In genomic region chr13:55443799-55444285, GRCm38 (mm10) we compare ENCODE assay signal across 8 mouse cellular contexts. TPM values are rescaled to one million over a fixed set of nuclear protein-coding genes. Genes with fewer than 3 reads are reported as not detected.
DNase-seq lines count a peak whose midpoint lies in the region; ATAC-seq and TF ChIP-seq lines count a peak whose summit lies in the region.

No protein-coding gene starts in this region.

- DNase-seq in heart, postnatal 25 days (ENCODE audit: low spot score): no peak
- no peak for DNase-seq in forebrain, postnatal 0 days
- DNase-seq in urinary bladder, postnatal 10 days (ENCODE audit: low spot score): no peak
- DNase-seq in adrenal gland, adult 2 months: no peak
- no peak for DNase-seq in layer of hippocampus, postnatal 25 days (ENCODE audit: extremely low spot score in 1 of 2, low spot score in 1 of 2)

- no peaks in the 10 kb centered on the region for H3K27me3 ChIP-seq in heart, embryonic 11.5 days (ENCODE audit: control insufficient read depth, insufficient read depth, low read length)
- H3K27me3 ChIP-seq in forebrain, postnatal 0 days (ENCODE audit: insufficient read depth, low read length): no peaks in the 10 kb centered on the region

- WGBS in heart, embryonic 11.5 days (ENCODE audit: insufficient replicate concordance): 41% methylated on average over 9 of the region's 9 CpGs
- WGBS in forebrain, postnatal 0 days: 38% methylated on average over 9 of the region's 9 CpGs
- WGBS in macrophage (ENCODE audit: missing documents): 28% methylated on average over 9 of the region's 9 CpGs

- no peak for ATAC-seq in heart, embryonic 11.5 days (replicated peaks; ENCODE audit: insufficient number of reproducible peaks, low FRiP score, low TSS enrichment)
- ATAC-seq in CD4-positive, CD25-positive, alpha-beta regulatory T cell, adult 4 months: peak; percentile 40
- ATAC-seq in forebrain, postnatal 0 days: no peak

- peaks cover 29% of the 10 kb centered on the region; the same call in 1 of the 2 replicates for H3K79me2 ChIP-seq in macrophage (ENCODE audit: inconsistent target)

- peaks cover 16% of the 10 kb centered on the region for H3K4me1 ChIP-seq in heart, embryonic 11.5 days (ENCODE audit: control insufficient read depth, insufficient read depth, low read length)
- no peaks in the 10 kb centered on the region; the same call in 1 of the 2 replicates for H3K4me1 ChIP-seq in forebrain, postnatal 0 days (ENCODE audit: insufficient read depth)

- H3K27ac ChIP-seq in heart, embryonic 11.5 days (ENCODE audit: low read depth, low read length): peak overlapping the region; percentile 96
- peak overlapping the region; percentile 93; the same call in 1 of the 2 replicates for H3K27ac ChIP-seq in forebrain, postnatal 0 days (ENCODE audit: low read depth, low read length)
- H3K27ac ChIP-seq in macrophage: peak overlapping the region; percentile 75

- intact Hi-C loops in heart, postnatal 25 days (cut with DNase I): no loop called here

- H3K36me3 ChIP-seq in heart, embryonic 11.5 days (ENCODE audit: control insufficient read depth, insufficient read depth, low read length): no peaks in the 10 kb centered on the region
- no peaks in the 10 kb centered on the region for H3K36me3 ChIP-seq in forebrain, postnatal 0 days (ENCODE audit: insufficient read depth)
- H3K36me3 ChIP-seq in macrophage (ENCODE audit: inconsistent target): no peaks in the 10 kb centered on the region

- peak overlapping the region; percentile 75 for H3K4me2 ChIP-seq in heart, embryonic 11.5 days
- H3K4me2 ChIP-seq in forebrain, postnatal 0 days (ENCODE audit: low read depth): peak overlapping the region; percentile 58

- H3K9me3 ChIP-seq in heart, embryonic 11.5 days (replicated peaks; ENCODE audit: control insufficient read depth, low read length): no peaks in the 10 kb centered on the region
- H3K9me3 ChIP-seq in forebrain, postnatal 0 days (ENCODE audit: low read length): no peaks in the 10 kb centered on the region

- peak overlapping the region; percentile 89 for H3K4me3 ChIP-seq in heart, embryonic 11.5 days (ENCODE audit: low read depth, low read length)
- H3K4me3 ChIP-seq in forebrain, postnatal 0 days (ENCODE audit: low read depth, low read length): peak overlapping the region; percentile 86
- peak overlapping the region; percentile 52 for H3K4me3 ChIP-seq in macrophage (ENCODE audit: inconsistent target)

- TF ChIP-seq CTCF in forebrain, postnatal 0 days (IDR thresholded peaks at IDR 0.05; ENCODE audit: low read depth): no peak

- peak overlapping the region; percentile 76 for H3K9ac ChIP-seq in heart, embryonic 11.5 days (ENCODE audit: low read depth, low read length)
- peak overlapping the region; percentile 60 for H3K9ac ChIP-seq in forebrain, postnatal 0 days

RNA-seq across cellular contexts. Expression of gene Grk6, which starts 1.0 kb away (rescaled TPM):
- polyA plus RNA-seq in heart, embryonic 11.5 days (2014; fragmentation: Nextera tagmentation; extraction: Ambion mirVana): 24.3 and 26.9 TPM in 2 replicates
- 10 to 100 TPM; 17.5 to 18.6 TPM for total RNA-seq in heart, postnatal 25 days (2021)
- 10 to 100 TPM; 26.4 to 36.7 TPM for polyA plus RNA-seq in CD4-positive, CD25-positive, alpha-beta regulatory T cell, adult 4 months (2017; shearing (Covaris generic))
- total RNA-seq in forebrain, postnatal 0 days (2014; rRNA removed): 79.5 and 88.2 TPM in 2 replicates
- polyA plus RNA-seq in forebrain, postnatal 0 days (2015; fragmentation: Nextera tagmentation; extraction: Ambion mirVana): 38.5 and 40.8 TPM in 2 replicates
- total RNA-seq in macrophage (2018; cell fraction: chromatin; rRNA removed): 10 to 100 TPM in 23 of 26 experiments, 1 to 10 TPM in 3; 5.8 to 57.7 (median 29.4) TPM
- total RNA-seq in macrophage (2018; cell fraction: cytosol; rRNA removed): 10 to 100 TPM in 17 of 26 experiments, 1 to 10 TPM in 9; 7.4 to 17.8 (median 11.8) TPM
- total RNA-seq in macrophage (2018; cell fraction: nucleus; rRNA removed): 10 to 100 TPM in 18 of 26 experiments, 1 to 10 TPM in 8; 5.2 to 32.5 (median 15.9) TPM
- 8.4 to 12.3 TPM (median 10.1 TPM) in 3 replicates for polyA plus RNA-seq in macrophage (2018)
- total RNA-seq in adrenal gland, adult 2 months (2021): 10 to 100 TPM; 28.4 to 36.5 TPM
- polyA plus RNA-seq in adrenal gland, adult 2 months (2012; rRNA removed): 48.5 and 70.5 TPM in 2 replicates
- 10 to 100 TPM; 66.7 to 74.7 TPM for total RNA-seq in layer of hippocampus, postnatal 25 days (2021)

RNA-seq across cellular contexts. Expression of gene F12, which starts 17.2 kb away (rescaled TPM):
- polyA plus RNA-seq in heart, embryonic 11.5 days (2014; fragmentation: Nextera tagmentation; extraction: Ambion mirVana): 0.42 and 1.5 TPM in 2 replicates
- total RNA-seq in heart, postnatal 25 days (2021): not detected
- polyA plus RNA-seq in CD4-positive, CD25-positive, alpha-beta regulatory T cell, adult 4 months (2017; shearing (Covaris generic)): not detected
- 0.15 TPM in 1 of 2 replicates, not detected in the other for total RNA-seq in forebrain, postnatal 0 days (2014; rRNA removed)
- polyA plus RNA-seq in forebrain, postnatal 0 days (2015; fragmentation: Nextera tagmentation; extraction: Ambion mirVana): 0.45 and 0.51 TPM in 2 replicates
- not detected for total RNA-seq in macrophage (2018; cell fraction: chromatin; rRNA removed)
- not detected for total RNA-seq in macrophage (2018; cell fraction: cytosol; rRNA removed)
- not detected for total RNA-seq in macrophage (2018; cell fraction: nucleus; rRNA removed)
- polyA plus RNA-seq in macrophage (2018): not detected in 3 replicates
- total RNA-seq in adrenal gland, adult 2 months (2021): 1 to 10 TPM in 1 of 2 experiments, not detected in 1; 1.5 TPM
- polyA plus RNA-seq in adrenal gland, adult 2 months (2012; rRNA removed): 0.10 and 0.34 TPM in 2 replicates
- total RNA-seq in layer of hippocampus, postnatal 25 days (2021): under 1 TPM; 0.35 to 0.47 TPM

RNA-seq across cellular contexts. Expression of gene Prr7, which starts 20.2 kb away (rescaled TPM):
- polyA plus RNA-seq in heart, embryonic 11.5 days (2014; fragmentation: Nextera tagmentation; extraction: Ambion mirVana): 0.21 and 0.34 TPM in 2 replicates
- 1 to 10 TPM in 1 of 2 experiments, under 1 TPM in 1; 0.56 to 1.2 TPM for total RNA-seq in heart, postnatal 25 days (2021)
- not detected for polyA plus RNA-seq in CD4-positive, CD25-positive, alpha-beta regulatory T cell, adult 4 months (2017; shearing (Covaris generic))
- 108 and 118 TPM in 2 replicates for total RNA-seq in forebrain, postnatal 0 days (2014; rRNA removed)
- 7.8 and 8.7 TPM in 2 replicates for polyA plus RNA-seq in forebrain, postnatal 0 days (2015; fragmentation: Nextera tagmentation; extraction: Ambion mirVana)
- total RNA-seq in macrophage (2018; cell fraction: chromatin; rRNA removed): 1 to 10 TPM in 9 of 26 experiments, under 1 TPM in 6, not detected in 11; 0.51 to 2.3 (median 1.2) TPM
- under 1 TPM in 14 of 26 experiments, not detected in 12; 0.09 to 0.42 (median 0.19) TPM for total RNA-seq in macrophage (2018; cell fraction: cytosol; rRNA removed)
- total RNA-seq in macrophage (2018; cell fraction: nucleus; rRNA removed): 1 to 10 TPM in 6 of 26 experiments, under 1 TPM in 5, not detected in 15; 0.50 to 2.0 (median 1.2) TPM
- 0.27 TPM in 1 of 3 replicates, not detected in the others for polyA plus RNA-seq in macrophage (2018)
- 1 to 10 TPM; 1.5 to 4.1 TPM for total RNA-seq in adrenal gland, adult 2 months (2021)
- polyA plus RNA-seq in adrenal gland, adult 2 months (2012; rRNA removed): 59.0 and 66.3 TPM in 2 replicates
- total RNA-seq in layer of hippocampus, postnatal 25 days (2021): 10 to 100 TPM; 96.9 to 97.3 TPM

RNA-seq across cellular contexts. Expression of gene Pfn3, which starts 28.8 kb away (rescaled TPM):
- not detected in 2 replicates for polyA plus RNA-seq in heart, embryonic 11.5 days (2014; fragmentation: Nextera tagmentation; extraction: Ambion mirVana)
- not detected for total RNA-seq in heart, postnatal 25 days (2021)
- polyA plus RNA-seq in CD4-positive, CD25-positive, alpha-beta regulatory T cell, adult 4 months (2017; shearing (Covaris generic)): not detected
- total RNA-seq in forebrain, postnatal 0 days (2014; rRNA removed): not detected in 2 replicates
- polyA plus RNA-seq in forebrain, postnatal 0 days (2015; fragmentation: Nextera tagmentation; extraction: Ambion mirVana): 0.93 and 1.5 TPM in 2 replicates
- total RNA-seq in macrophage (2018; cell fraction: chromatin; rRNA removed): not detected
- not detected for total RNA-seq in macrophage (2018; cell fraction: cytosol; rRNA removed)
- total RNA-seq in macrophage (2018; cell fraction: nucleus; rRNA removed): not detected
- polyA plus RNA-seq in macrophage (2018): not detected in 3 replicates
- total RNA-seq in adrenal gland, adult 2 months (2021): not detected
- not detected in 2 replicates for polyA plus RNA-seq in adrenal gland, adult 2 months (2012; rRNA removed)
- not detected for total RNA-seq in layer of hippocampus, postnatal 25 days (2021)

RNA-seq across cellular contexts. Expression of gene Dbn1, which starts 44.1 kb away (rescaled TPM):
- 64.1 and 83.0 TPM in 2 replicates for polyA plus RNA-seq in heart, embryonic 11.5 days (2014; fragmentation: Nextera tagmentation; extraction: Ambion mirVana)
- total RNA-seq in heart, postnatal 25 days (2021): 10 to 100 TPM; 10.6 to 10.8 TPM
- not detected for polyA plus RNA-seq in CD4-positive, CD25-positive, alpha-beta regulatory T cell, adult 4 months (2017; shearing (Covaris generic))
- 545 and 619 TPM in 2 replicates for total RNA-seq in forebrain, postnatal 0 days (2014; rRNA removed)
- 603 and 619 TPM in 2 replicates for polyA plus RNA-seq in forebrain, postnatal 0 days (2015; fragmentation: Nextera tagmentation; extraction: Ambion mirVana)
- total RNA-seq in macrophage (2018; cell fraction: chromatin; rRNA removed): 10 to 100 TPM in 1 of 26 experiments, 1 to 10 TPM in 2, under 1 TPM in 1, not detected in 22; 0.74 to 11.0 (median 1.5) TPM
- under 1 TPM in 4 of 26 experiments, not detected in 22; 0.05 to 0.13 (median 0.10) TPM for total RNA-seq in macrophage (2018; cell fraction: cytosol; rRNA removed)
- total RNA-seq in macrophage (2018; cell fraction: nucleus; rRNA removed): 1 to 10 TPM in 2 of 26 experiments, under 1 TPM in 1, not detected in 23; 0.23 to 1.5 (median 1.1) TPM
- polyA plus RNA-seq in macrophage (2018): 0.10 TPM in 1 of 3 replicates, not detected in the others
- total RNA-seq in adrenal gland, adult 2 months (2021): 10 to 100 TPM; 12.6 to 25.9 TPM
- 41.5 and 44.1 TPM in 2 replicates for polyA plus RNA-seq in adrenal gland, adult 2 months (2012; rRNA removed)
- 100 to 1,000 TPM; 356 to 398 TPM for total RNA-seq in layer of hippocampus, postnatal 25 days (2021)
